Mouse (Mus musculus) kidney, embryonic 15.5 days (tissue): ENCODE measurements at regions not wholly inside any gene's neighbourhood (a gene's known extent, or its start where the extent isn't known, plus 50 kb on each side); places are given as distances from the start of the nearest gene placed in this dataset.

ENCODE experiments used
- ATAC-seq: fragments of 200-750 bp; cut with Nextera tagmentation; replicated peaks from 2 replicates; pipeline ENCODE4 v1.8.0; 2017; ENCODE audit warnings: moderate TSS enrichment; ENCODE audit not compliant: low FRiP score
- H3K27ac ChIP-seq: fragments of 300-500 bp; sonication (generic); 2 replicates; pipeline ENCODE4 v1.5.1; 2015; ENCODE audit warnings: mild to moderate bottlenecking, inconsistent platforms
- H3K27me3 ChIP-seq: fragments of 300-500 bp; sonication (generic); 2 replicates; pipeline ENCODE4 v1.6.1; 2015; ENCODE audit warnings: inconsistent platforms
- H3K36me3 ChIP-seq: fragments of 300-500 bp; sonication (generic); 2 replicates; pipeline ENCODE4 v1.6.1; 2015; ENCODE audit warnings: inconsistent platforms
- H3K4me1 ChIP-seq: fragments of 300-500 bp; sonication (generic); 2 replicates; pipeline ENCODE4 v1.6.1; 2015; ENCODE audit warnings: inconsistent platforms
- H3K4me2 ChIP-seq: fragments of 300-500 bp; sonication (generic); 2 replicates; pipeline ENCODE4 v1.6.1; 2015; ENCODE audit warnings: moderate library complexity, mild to moderate bottlenecking, inconsistent platforms
- H3K4me3 ChIP-seq: fragments of 300-500 bp; sonication (generic); replicated peaks from 2 replicates; pipeline ENCODE4 v1.5.1; 2015; ENCODE audit warnings: mild to moderate bottlenecking, inconsistent platforms
- H3K9ac ChIP-seq: fragments of 300-500 bp; sonication (generic); 2 replicates; pipeline ENCODE4 v1.6.1; 2015; ENCODE audit warnings: mild to moderate bottlenecking, inconsistent platforms
- H3K9me3 ChIP-seq: fragments of 300-500 bp; sonication (generic); replicated peaks from 2 replicates; pipeline ENCODE4 v1.6.1; 2016; ENCODE audit warnings: inconsistent platforms
- WGBS: fragments of 180-500 bp; shearing (Covaris S2); methylation state at CpG from one replicate; pipeline ENCODE4 v1.1.7; 2015; ENCODE audit warnings: mixed read lengths; 5-methylcytosine and 5-hydroxymethylcytosine counted together

- Histone ChIP-seq H3K4me1 (no peaks in the 10 kb centered on the region), H3K36me3 (no peaks in the 10 kb centered on the region), H3K27ac (peak overlapping the region; percentile 24; the same call in 1 of the 2 replicates), H3K4me2 (no peak overlapping the region), H3K9me3 (no peaks in the 10 kb centered on the region), H3K27me3 (no peaks in the 10 kb centered on the region), H3K4me3 (no peak overlapping the region), H3K9ac (no peak overlapping the region)
- no peak for ATAC-seq
Observed at GRCm38 (mm10) chr14:14640557-14640956, 61.5 kb upstream of the Slc4a7 start.

GRCm38 (mm10) chr14:14643533-14643932, 58.5 kb upstream of the Slc4a7 start:
- Histone ChIP-seq H3K9ac (no peak overlapping the region), H3K4me2 (no peak overlapping the region), H3K9me3 (no peaks in the 10 kb centered on the region), H3K27me3 (no peaks in the 10 kb centered on the region), H3K4me1 (no peaks in the 10 kb centered on the region), H3K36me3 (no peaks in the 10 kb centered on the region), H3K27ac (no peak overlapping the region), H3K4me3 (no peak overlapping the region)
- ATAC-seq = no peak
- WGBS = 84% methylated on average over 3 of the region's 3 CpGs

GRCm38 (mm10) chr14:14645084-14645483, 57.0 kb upstream of the Slc4a7 start:
- H3K4me3 ChIP-seq = no peak overlapping the region
- H3K4me2 ChIP-seq = no peak overlapping the region
- no peak overlapping the region for H3K9ac ChIP-seq
- H3K9me3 ChIP-seq = no peaks in the 10 kb centered on the region
- H3K27me3 ChIP-seq = no peaks in the 10 kb centered on the region
- 66% methylated on average over 3 of the region's 3 CpGs for WGBS
- no peak for ATAC-seq
- no peak overlapping the region for H3K27ac ChIP-seq
- H3K4me1 ChIP-seq = no peaks in the 10 kb centered on the region
- no peaks in the 10 kb centered on the region for H3K36me3 ChIP-seq
